Mouse (Mus musculus): ENCODE measurements around the gene Tgfbr2. TPM values are rescaled to one million over a fixed set of nuclear protein-coding genes. Genes with fewer than 3 reads are reported as not detected.

Gene Tgfbr2
- polyA plus RNA-seq (2014; fragmentation: Illumina TruSeq; extraction: RNeasy Lipid Tissue Mini Kit (QIAGEN cat#74804); ENCODE audit: insufficient read depth, low read depth, low replicate concordance) = 40.3 TPM

DNA sequence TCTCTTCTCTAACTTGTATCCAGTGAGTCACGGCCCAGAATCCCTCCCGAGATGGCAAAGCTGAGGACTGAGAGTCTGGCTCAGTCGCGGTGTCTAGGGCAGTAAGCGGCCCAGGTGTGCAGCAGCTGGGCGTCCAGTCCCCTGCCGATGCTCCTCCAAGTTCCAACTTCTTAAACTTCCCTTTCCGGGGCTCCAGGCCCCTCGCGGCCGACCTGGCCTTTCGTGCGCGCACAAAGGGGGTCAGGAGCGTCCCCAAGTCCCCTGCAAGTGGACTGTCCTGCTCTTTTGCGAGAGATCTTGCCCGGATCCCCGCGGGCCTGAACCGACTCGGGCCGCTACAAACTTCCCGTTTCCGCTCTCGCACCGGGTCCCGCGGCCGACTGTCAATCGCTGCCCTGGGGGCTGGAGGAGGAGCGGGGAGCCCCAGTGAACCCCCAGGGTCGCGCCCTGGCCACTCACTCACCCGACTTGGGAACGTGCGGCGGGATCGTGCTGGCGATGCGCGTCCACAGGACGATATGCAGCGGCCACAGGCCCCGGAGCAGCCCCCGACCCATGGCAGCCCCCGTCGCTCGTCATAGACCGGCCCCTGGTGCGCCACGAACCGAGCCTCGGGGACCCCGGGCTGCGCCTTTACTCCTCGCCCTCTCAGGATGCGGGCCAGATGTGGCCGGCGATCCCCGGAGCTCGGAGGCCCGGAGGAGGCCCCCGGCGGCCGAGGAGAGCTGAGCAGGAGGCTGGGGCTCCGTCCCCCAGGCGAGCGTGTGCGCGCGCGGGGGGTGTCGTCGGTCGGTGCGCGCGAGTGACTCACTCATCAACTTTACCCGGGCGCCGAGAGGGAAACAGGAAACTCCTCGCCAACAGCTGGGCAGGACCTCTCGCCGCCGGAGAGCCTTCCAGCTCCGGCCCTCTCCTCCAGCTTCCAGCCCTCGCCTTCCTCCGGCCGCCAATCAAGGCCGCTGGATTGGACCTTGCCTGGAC, at the start of gene Tgfbr2:
Tgfbr2 (minus strand) TSS at position 880 of the 981 bp plus-strand sequence.

All from lung, adult 10 weeks (tissue).